Mouse (Mus musculus): ENCODE measurements around the gene Pde8b. TPM values are rescaled to one million over a fixed set of nuclear protein-coding genes. Genes with fewer than 3 reads are reported as not detected.

The Pde8b gene
- polyA plus RNA-seq, 1 experiment = 0.06 TPM

DNA sequence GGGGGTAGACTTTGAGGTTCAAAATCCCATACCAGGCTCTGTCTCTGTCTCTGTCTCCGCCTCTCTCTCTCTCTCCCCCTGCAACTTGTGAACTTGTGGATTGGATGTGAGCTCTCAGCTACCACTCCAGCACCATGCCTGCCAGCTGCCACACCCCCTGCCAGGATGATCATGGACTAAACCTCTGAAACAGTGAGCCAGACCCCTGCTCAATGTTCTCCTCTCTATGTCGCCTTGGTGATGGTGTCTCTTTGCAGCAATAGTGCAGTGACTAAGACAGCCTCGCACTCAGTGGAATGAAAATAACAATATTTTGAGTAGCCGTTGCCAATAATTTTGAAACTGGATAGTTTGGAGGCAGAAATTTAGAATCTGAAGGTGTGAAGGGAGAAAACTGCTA, 77.8 kb downstream of the Pde8b start:
- no peak for TF ChIP-seq FLI1 (IDR thresholded peaks at IDR 0.05; ENCODE audit: low read length)
- TF ChIP-seq GATA1 (IDR thresholded peaks at IDR 0.05; ENCODE audit: borderline replicate concordance, low read length) = no peak
- Histone ChIP-seq H3K27me3 (replicated peaks) (peaks cover 9% of the 10 kb centered on the region), H3K4me1 (no peaks in the 10 kb centered on the region)

DNA sequence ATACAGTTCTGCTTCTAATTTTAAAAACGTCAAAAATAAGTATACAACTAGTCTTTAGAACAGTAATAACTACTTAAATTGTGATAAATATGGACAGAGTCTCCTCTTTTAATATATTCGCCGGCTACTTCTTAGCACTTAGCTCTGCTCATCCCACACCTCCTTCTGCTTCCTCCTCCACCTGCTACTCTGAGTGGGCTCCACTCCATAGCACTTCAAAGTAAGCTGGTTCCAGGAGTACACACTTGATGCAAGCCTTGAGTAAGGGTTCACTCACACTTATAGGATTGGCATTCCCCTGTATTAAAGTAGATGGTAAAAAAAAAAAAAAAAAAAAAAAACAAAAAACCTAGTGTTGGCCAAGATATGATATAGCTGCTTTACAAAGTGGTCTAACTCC, 89.9 kb downstream of the Pde8b start:
- peaks cover 7% of the 10 kb centered on the region for H3K27me3 ChIP-seq (replicated peaks)
- no peak for TF ChIP-seq FLI1 (IDR thresholded peaks at IDR 0.05; ENCODE audit: low read length)
- 0 out of 2 replicates have a peak, but pooled peaks cover 3% of the 10 kb centered on the region for H3K4me1 ChIP-seq
- H3K4me3 ChIP-seq (replicated peaks) = no peak overlapping the region
- no peaks in the 10 kb centered on the region for H3K36me3 ChIP-seq (replicated peaks; ENCODE audit: low read length)
- peaks cover 10% of the 10 kb centered on the region; the same call in 1 of the 2 replicates for H3K9me3 ChIP-seq

More for the DNA sequence above, 77.8 kb downstream of the Pde8b start:
- Histone ChIP-seq H3K9me3 (no peaks in the 10 kb centered on the region), H3K4me3 (replicated peaks) (no peak overlapping the region), H3K36me3 (replicated peaks; ENCODE audit: low read length) (no peaks in the 10 kb centered on the region)

GRCm38 (mm10) chr13:95158986-95159385, 91.2 kb downstream of the Pde8b start:
- peaks cover 7% of the 10 kb centered on the region for H3K27me3 ChIP-seq (replicated peaks)
- H3K4me1 ChIP-seq = 0 out of 2 replicates have a peak, but pooled peaks cover 3% of the 10 kb centered on the region
- no peak for TF ChIP-seq FLI1 (IDR thresholded peaks at IDR 0.05; ENCODE audit: low read length)
- TF ChIP-seq GATA1 (IDR thresholded peaks at IDR 0.05; ENCODE audit: borderline replicate concordance, low read length) = no peak
- no peaks in the 10 kb centered on the region for H3K36me3 ChIP-seq (replicated peaks; ENCODE audit: low read length)
- H3K4me3 ChIP-seq (replicated peaks) = no peak overlapping the region
- H3K9me3 ChIP-seq = peaks cover 10% of the 10 kb centered on the region; the same call in 1 of the 2 replicates

DNA sequence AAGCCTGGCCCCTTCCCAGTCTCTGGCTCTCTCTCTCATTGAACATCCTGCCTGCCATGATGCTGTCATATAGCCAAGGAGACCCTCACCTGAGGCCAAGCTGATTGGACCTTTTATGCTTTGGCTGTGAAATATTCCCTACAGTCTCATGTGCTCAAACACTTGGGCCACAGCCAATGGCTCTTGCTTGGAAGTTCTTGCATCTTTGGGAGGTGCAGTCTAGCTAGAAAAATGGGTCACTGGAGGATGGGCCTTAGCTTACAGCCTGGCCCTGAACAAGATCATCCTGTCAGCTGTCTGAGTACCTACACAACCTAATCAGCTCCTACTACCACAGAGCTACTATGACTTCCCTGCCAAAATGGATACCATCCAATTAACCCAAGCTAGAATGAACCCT, 105.4 kb downstream of the Pde8b start:
- H3K4me3 ChIP-seq (replicated peaks) = no peak overlapping the region
- peaks cover 23% of the 10 kb centered on the region for H3K9me3 ChIP-seq
- H3K4me1 ChIP-seq = no peaks in the 10 kb centered on the region
- H3K27me3 ChIP-seq (replicated peaks) = no peaks in the 10 kb centered on the region
- no peak for TF ChIP-seq FLI1 (IDR thresholded peaks at IDR 0.05; ENCODE audit: low read length)
- no peak for TF ChIP-seq GATA1 (IDR thresholded peaks at IDR 0.05; ENCODE audit: borderline replicate concordance, low read length)
- no peaks in the 10 kb centered on the region for H3K36me3 ChIP-seq (replicated peaks; ENCODE audit: low read length)

DNA sequence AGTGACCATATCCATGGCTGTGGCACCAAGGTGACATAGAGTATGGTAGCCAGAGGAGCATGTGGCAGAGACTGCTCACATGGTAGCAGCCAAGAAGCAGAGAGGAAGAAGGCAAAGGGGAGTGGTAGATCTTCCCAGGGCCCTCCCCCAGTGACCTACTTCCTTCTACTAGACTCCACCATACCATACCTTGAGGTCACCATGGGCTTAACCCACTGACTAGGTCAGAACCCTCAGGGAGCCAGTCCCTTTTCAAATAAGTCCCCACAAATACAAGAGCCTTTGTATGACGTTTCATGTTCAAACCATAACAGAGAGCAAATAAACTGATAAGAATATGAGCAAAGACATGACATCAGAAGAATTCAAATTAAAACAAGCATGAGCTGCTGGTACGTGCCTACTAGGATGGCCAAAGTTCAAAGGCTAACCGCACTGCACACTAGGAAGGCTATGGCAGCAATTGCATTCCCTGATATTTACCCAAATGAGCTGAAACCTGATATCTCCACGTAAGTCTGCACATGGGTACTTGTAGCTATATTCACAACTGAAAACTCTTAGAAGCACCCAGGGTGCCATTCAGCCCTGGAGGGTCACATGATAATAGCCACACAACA, 109.6 kb downstream of the Pde8b start:
- H3K4me1 ChIP-seq = no peaks in the 10 kb centered on the region
- H3K36me3 ChIP-seq (replicated peaks; ENCODE audit: low read length) = no peaks in the 10 kb centered on the region
- no peak for TF ChIP-seq FLI1 (IDR thresholded peaks at IDR 0.05; ENCODE audit: low read length)
- TF ChIP-seq GATA1 (IDR thresholded peaks at IDR 0.05; ENCODE audit: borderline replicate concordance, low read length) = no peak
- no peak overlapping the region for H3K4me3 ChIP-seq (replicated peaks)
- peaks cover 26% of the 10 kb centered on the region for H3K9me3 ChIP-seq
- peaks cover 5% of the 10 kb centered on the region for H3K27me3 ChIP-seq (replicated peaks)

- H3K4me3 ChIP-seq (replicated peaks) = no peak overlapping the region
- H3K4me1 ChIP-seq = peaks cover 11% of the 10 kb centered on the region
- peaks cover 7% of the 10 kb centered on the region for H3K27me3 ChIP-seq (replicated peaks)
- H3K36me3 ChIP-seq (replicated peaks; ENCODE audit: low read length) = no peaks in the 10 kb centered on the region
- TF ChIP-seq FLI1 (IDR thresholded peaks at IDR 0.05; ENCODE audit: low read length) = no peak
- TF ChIP-seq GATA1 (IDR thresholded peaks at IDR 0.05; ENCODE audit: borderline replicate concordance, low read length) = no peak
- H3K9me3 ChIP-seq = 0 out of 2 replicates have a peak, but pooled peaks cover 5% of the 10 kb centered on the region
Measured at GRCm38 (mm10) chr13:95135326-95136150, 114.6 kb downstream of the Pde8b start.

- H3K36me3 ChIP-seq (replicated peaks; ENCODE audit: low read length) = no peaks in the 10 kb centered on the region
- H3K9me3 ChIP-seq = no peaks in the 10 kb centered on the region
- H3K4me3 ChIP-seq (replicated peaks) = no peak overlapping the region
- TF ChIP-seq FLI1 (IDR thresholded peaks at IDR 0.05; ENCODE audit: low read length) (no peak), GATA1 (IDR thresholded peaks at IDR 0.05; ENCODE audit: borderline replicate concordance, low read length) (no peak)
- peaks cover 19% of the 10 kb centered on the region for H3K4me1 ChIP-seq
- H3K27me3 ChIP-seq (replicated peaks) = peaks cover 8% of the 10 kb centered on the region
Measured at GRCm38 (mm10) chr13:95131848-95132247, 118.3 kb downstream of the Pde8b start.

DNA sequence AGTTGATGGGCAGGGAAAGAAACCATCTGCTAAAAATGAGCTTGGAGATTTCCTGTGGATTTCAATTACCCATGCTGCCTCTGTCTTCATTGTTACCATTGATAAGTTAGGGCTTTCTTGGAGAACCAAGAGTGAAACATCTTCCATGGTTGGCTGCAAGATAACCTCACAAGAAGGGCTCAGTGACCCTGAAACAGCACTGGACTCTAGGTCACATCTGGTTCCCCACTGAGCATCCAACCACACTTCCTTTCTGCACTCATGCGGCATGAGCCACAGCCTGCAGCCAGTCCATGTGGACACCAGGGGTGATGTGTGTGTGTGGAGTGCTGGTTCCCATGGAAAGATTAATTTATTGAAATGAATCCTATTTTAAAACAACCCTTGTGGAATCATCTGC, 119.1 kb downstream of the Pde8b start:
- Histone ChIP-seq H3K36me3 (replicated peaks; ENCODE audit: low read length) (no peaks in the 10 kb centered on the region), H3K4me3 (replicated peaks) (peak overlapping the region; percentile 72), H3K4me1 (peaks cover 22% of the 10 kb centered on the region), H3K27me3 (replicated peaks) (peaks cover 10% of the 10 kb centered on the region), H3K9me3 (no peaks in the 10 kb centered on the region)
- TF ChIP-seq GATA1 (IDR thresholded peaks at IDR 0.05; ENCODE audit: borderline replicate concordance, low read length) = no peak
- no peak for TF ChIP-seq FLI1 (IDR thresholded peaks at IDR 0.05; ENCODE audit: low read length)

- H3K9me3 ChIP-seq = no peaks in the 10 kb centered on the region
- TF ChIP-seq FLI1 (IDR thresholded peaks at IDR 0.05; ENCODE audit: low read length) = no peak
- TF ChIP-seq GATA1 (IDR thresholded peaks at IDR 0.05; ENCODE audit: borderline replicate concordance, low read length) = no peak
- no peak overlapping the region for H3K4me3 ChIP-seq (replicated peaks)
- H3K36me3 ChIP-seq (replicated peaks; ENCODE audit: low read length) = no peaks in the 10 kb centered on the region
- peaks cover 7% of the 10 kb centered on the region for H3K27me3 ChIP-seq (replicated peaks)
- H3K4me1 ChIP-seq = peaks cover 30% of the 10 kb centered on the region
Measured at GRCm38 (mm10) chr13:95127288-95127687, 122.8 kb downstream of the Pde8b start.

- Histone ChIP-seq H3K36me3 (replicated peaks; ENCODE audit: low read length) (no peaks in the 10 kb centered on the region), H3K4me1 (peaks cover 30% of the 10 kb centered on the region), H3K9me3 (no peaks in the 10 kb centered on the region), H3K27me3 (replicated peaks) (peaks cover 7% of the 10 kb centered on the region), H3K4me3 (replicated peaks) (no peak overlapping the region)
- TF ChIP-seq FLI1 (IDR thresholded peaks at IDR 0.05; ENCODE audit: low read length) = no peak
- no peak for TF ChIP-seq GATA1 (IDR thresholded peaks at IDR 0.05; ENCODE audit: borderline replicate concordance, low read length)
Measured at GRCm38 (mm10) chr13:95126801-95127200, 123.3 kb downstream of the Pde8b start.

Measured in megakaryocyte, embryonic 14.5 days (primary cell).